Mouse (Mus musculus): Measurements from ENCODE around the gene Arhgap32. TPM values are rescaled to one million over a fixed set of nuclear protein-coding genes. Genes with fewer than 3 reads are reported as not detected.

Arhgap32 gene
- total and polyA plus RNA-seq, 3 experiments, result 0.06 to 0.15 TPM; not detected in 1

DNA sequence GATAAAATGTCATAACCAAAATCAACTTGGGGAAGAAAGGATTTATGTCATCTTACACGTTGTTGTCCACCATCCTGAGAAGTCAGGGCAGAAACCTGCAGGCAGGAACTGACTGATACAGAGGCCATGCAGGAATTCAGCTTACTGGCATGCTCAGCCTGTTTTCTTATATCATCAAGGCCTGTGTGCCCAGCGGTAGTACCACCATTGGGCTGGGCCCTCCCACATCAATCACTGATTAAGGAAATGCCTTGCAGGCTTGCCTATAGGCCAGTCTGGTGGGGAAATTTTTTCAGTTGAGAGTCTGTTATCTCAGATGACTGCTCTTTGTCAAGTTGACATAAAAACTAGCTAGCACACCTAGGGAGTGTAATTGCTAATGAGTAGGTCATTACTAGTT is 22.5 kb upstream of the Arhgap32 start:
- no peaks in the 10 kb centered on the region for H3K4me1 ChIP-seq (ENCODE audit: control insufficient read depth in 1 of 2, insufficient read depth in 2 of 2, low read length in 2 of 2)
- H3K27me3 ChIP-seq (ENCODE audit: control insufficient read depth in 1 of 2, insufficient read depth in 2 of 2, low read length in 2 of 2), result peaks cover 0 to 3% of the 10 kb centered on the region in 2 experiments; a peak in 3 of 4 replicates
- TF ChIP-seq POLR2A (IDR thresholded peaks at IDR 0.05; ENCODE audit: control insufficient read depth in 1 of 2, insufficient read depth in 1 of 2, low read depth in 1 of 2, low read length in 2 of 2, poor library complexity in 1 of 2) (no peak), ZC3H11A (IDR thresholded peaks at IDR 0.05; ENCODE audit: low read depth, low read length) (no peak), MAFK (IDR thresholded peaks at IDR 0.05; ENCODE audit: borderline replicate concordance, low read depth, low read length) (no peak), ZMIZ1 (IDR thresholded peaks at IDR 0.05; ENCODE audit: low read depth, low read length) (no peak), USF2 (IDR thresholded peaks at IDR 0.05; ENCODE audit: borderline replicate concordance in 1 of 2, insufficient read depth in 1 of 2, low read depth in 1 of 2, low read length in 2 of 2) (no peak), TCF12 (IDR thresholded peaks at IDR 0.05; ENCODE audit: low read depth, low read length) (no peak), USF1 (IDR thresholded peaks at IDR 0.05; ENCODE audit: low read depth, low read length) (no peak)
- no peaks in the 10 kb centered on the region for H3K36me3 ChIP-seq (ENCODE audit: control insufficient read depth in 1 of 2, insufficient read depth in 2 of 2, low read length in 2 of 2)
- H3K9ac ChIP-seq (ENCODE audit: control insufficient read depth, low read depth, low read length, poor library complexity, severe bottlenecking), result no peak overlapping the region
- no peaks in the 10 kb centered on the region for H3K9me3 ChIP-seq (replicated peaks; ENCODE audit: insufficient read depth, low read length)
- H3K27ac ChIP-seq (ENCODE audit: control insufficient read depth, low read depth, low read length), result no peak overlapping the region
- no peak overlapping the region for H3K4me3 ChIP-seq (ENCODE audit: control insufficient read depth in 1 of 2, insufficient read depth in 1 of 2, low read depth in 2 of 2, low read length in 2 of 2)
- no peak for DNase-seq (ENCODE audit: low read depth, low spot score)
- no peaks in the 10 kb centered on the region for H3K79me2 ChIP-seq (ENCODE audit: control insufficient read depth, insufficient read depth, low read length, poor library complexity)

DNA sequence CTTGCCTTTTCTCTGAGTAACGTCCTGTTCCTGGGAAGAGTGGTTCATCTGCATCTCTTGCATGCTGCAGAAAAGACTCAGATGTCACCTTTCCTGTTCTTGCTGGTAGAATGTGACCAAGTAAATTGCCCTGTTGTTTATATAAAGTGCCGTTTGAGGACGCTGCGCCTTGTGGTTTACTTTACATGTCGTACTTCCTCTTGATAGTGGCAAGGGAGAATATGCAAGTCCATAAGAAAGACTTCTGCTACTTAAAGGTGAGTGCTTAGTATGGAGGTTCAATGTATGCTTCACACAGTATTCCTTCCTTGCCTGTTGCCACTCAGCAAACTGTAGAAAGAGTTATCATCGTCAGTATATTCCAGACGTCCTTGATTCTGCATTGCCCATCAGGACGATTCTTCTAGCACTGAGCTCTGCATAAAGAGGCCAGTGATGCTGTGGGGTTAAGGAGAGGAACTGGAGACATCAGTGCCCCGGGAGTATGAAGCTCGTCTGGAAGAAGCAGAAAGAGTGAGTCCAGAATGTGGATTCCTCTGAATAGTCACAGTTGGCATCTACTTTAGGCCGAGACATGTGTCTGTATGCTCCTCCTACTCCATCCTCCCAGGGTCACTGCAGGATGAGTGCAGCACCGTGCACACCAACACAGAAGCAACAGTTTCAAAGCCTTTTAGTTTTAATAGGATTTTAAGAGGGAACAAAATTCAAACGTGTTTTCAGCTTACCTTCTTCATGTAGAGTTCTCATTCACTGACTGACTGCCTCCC is 21.4 kb upstream of the Arhgap32 start:
- Histone ChIP-seq H3K79me2 (ENCODE audit: control insufficient read depth, insufficient read depth, low read length, poor library complexity) (no peaks in the 10 kb centered on the region), H3K27ac (ENCODE audit: control insufficient read depth, low read depth, low read length) (no peak overlapping the region), H3K27me3 (ENCODE audit: control insufficient read depth in 1 of 2, insufficient read depth in 2 of 2, low read length in 2 of 2) (peaks cover 0 to 3% of the 10 kb centered on the region in 2 experiments; a peak in 3 of 4 replicates), H3K9ac (ENCODE audit: control insufficient read depth, low read depth, low read length, poor library complexity, severe bottlenecking) (no peak overlapping the region), H3K4me1 (ENCODE audit: control insufficient read depth in 1 of 2, insufficient read depth in 2 of 2, low read length in 2 of 2) (no peaks in the 10 kb centered on the region), H3K9me3 (replicated peaks; ENCODE audit: insufficient read depth, low read length) (no peaks in the 10 kb centered on the region), H3K36me3 (ENCODE audit: control insufficient read depth in 1 of 2, insufficient read depth in 2 of 2, low read length in 2 of 2) (no peaks in the 10 kb centered on the region), H3K4me3 (ENCODE audit: control insufficient read depth in 1 of 2, insufficient read depth in 1 of 2, low read depth in 2 of 2, low read length in 2 of 2) (no peak overlapping the region)
- DNase-seq (ENCODE audit: low read depth, low spot score), result no peak
- no peak for TF ChIP-seq BHLHE40 (IDR thresholded peaks at IDR 0.05; ENCODE audit: borderline replicate concordance, low read depth, low read length)
- TF ChIP-seq UBTF (IDR thresholded peaks at IDR 0.05; ENCODE audit: borderline replicate concordance, insufficient read depth, low read depth, low read length), result no peak
- no peak for TF ChIP-seq ZC3H11A (IDR thresholded peaks at IDR 0.05; ENCODE audit: low read depth, low read length)
- no peak for TF ChIP-seq POLR2AphosphoS5 (IDR thresholded peaks at IDR 0.05; ENCODE audit: borderline replicate concordance, low read depth, low read length)
- TF ChIP-seq HCFC1 (IDR thresholded peaks at IDR 0.05; ENCODE audit: low read depth, low read length), result no peak
- no peak for TF ChIP-seq JUND (IDR thresholded peaks at IDR 0.05; ENCODE audit: low read depth, low read length)
- no peak for TF ChIP-seq TAL1 (IDR thresholded peaks at IDR 0.05; ENCODE audit: low read length)
- TF ChIP-seq MYB (IDR thresholded peaks at IDR 0.05; ENCODE audit: low read depth, low read length), result no peak
- TF ChIP-seq POLR2A (IDR thresholded peaks at IDR 0.05; ENCODE audit: control insufficient read depth in 1 of 2, insufficient read depth in 1 of 2, low read depth in 1 of 2, low read length in 2 of 2, poor library complexity in 1 of 2), result no peak
- no peak for TF ChIP-seq KAT2A (conservative IDR thresholded peaks at IDR 0.05; ENCODE audit: low read depth, low read length)
- TF ChIP-seq ZNF384 (IDR thresholded peaks at IDR 0.05; ENCODE audit: low read depth, low read length), result no peak
- TF ChIP-seq MAX (IDR thresholded peaks at IDR 0.05; ENCODE audit: low read length), result no peak
- TF ChIP-seq GATA1 (IDR thresholded peaks at IDR 0.05; ENCODE audit: low read depth, low read length), result no peak
- no peak for TF ChIP-seq POLR2AphosphoS2 (IDR thresholded peaks at IDR 0.05; ENCODE audit: low read length)
- no peak for TF ChIP-seq USF2 (IDR thresholded peaks at IDR 0.05; ENCODE audit: borderline replicate concordance in 1 of 2, insufficient read depth in 1 of 2, low read depth in 1 of 2, low read length in 2 of 2)
- TF ChIP-seq USF1 (IDR thresholded peaks at IDR 0.05; ENCODE audit: low read depth, low read length), result no peak
- no peak for TF ChIP-seq NELFE (IDR thresholded peaks at IDR 0.05; ENCODE audit: low read depth, low read length)
- no peak for TF ChIP-seq E2F4 (IDR thresholded peaks at IDR 0.05; ENCODE audit: borderline replicate concordance, low read depth, low read length)
- no peak for TF ChIP-seq NRF1 (IDR thresholded peaks at IDR 0.05; ENCODE audit: insufficient read depth, low read depth, low read length, poor library complexity, severe bottlenecking)
